Mouse (Mus musculus): ENCODE data around the gene Htr5a.

The Htr5a gene

GRCm38 (mm10) chr5:27841701-27842295 lies at the start of gene Htr5a:
Gene Htr5a, plus strand, starts transcription at chr5:27842149.
- DNase-seq (ENCODE audit: extremely low read depth, low read depth, low spot score): no peak

- DNase-seq (ENCODE audit: extremely low read depth, low read depth, low spot score): no peak
Measured at GRCm38 (mm10) chr5:27792173-27792470, 49.8 kb upstream of the Htr5a start.

GRCm38 (mm10) chr5:27792531-27793205 lies 49.3 kb upstream of the Htr5a start:
- DNase-seq (ENCODE audit: extremely low read depth, low read depth, low spot score): no peak

GRCm38 (mm10) chr5:27793923-27794322 lies 48.0 kb upstream of the Htr5a start:
- DNase-seq (ENCODE audit: extremely low read depth, low read depth, low spot score): no peak

- DNase-seq (ENCODE audit: extremely low read depth, low read depth, low spot score): no peak
Measured at GRCm38 (mm10) chr5:27814282-27814681, 27.7 kb upstream of the Htr5a start.

- DNase-seq (ENCODE audit: extremely low read depth, low read depth, low spot score): no peak
Measured at GRCm38 (mm10) chr5:27818840-27819672, 22.9 kb upstream of the Htr5a start.

GRCm38 (mm10) chr5:27821161-27821560 lies 20.8 kb upstream of the Htr5a start:
- DNase-seq (ENCODE audit: extremely low read depth, low read depth, low spot score): no peak

GRCm38 (mm10) chr5:27827971-27828370 lies 14.0 kb upstream of the Htr5a start:
- DNase-seq (ENCODE audit: extremely low read depth, low read depth, low spot score): no peak

GRCm38 (mm10) chr5:27835096-27835495 lies 6.9 kb upstream of the Htr5a start:
- no peak for DNase-seq (ENCODE audit: extremely low read depth, low read depth, low spot score)

GRCm38 (mm10) chr5:27838061-27838460 lies 3.9 kb upstream of the Htr5a start:
- DNase-seq (ENCODE audit: extremely low read depth, low read depth, low spot score): no peak

GRCm38 (mm10) chr5:27842671-27843320 lies 847 bp downstream of the Htr5a start:
- DNase-seq (ENCODE audit: extremely low read depth, low read depth, low spot score): no peak

- no peak for DNase-seq (ENCODE audit: extremely low read depth, low read depth, low spot score)
Measured at GRCm38 (mm10) chr5:27846979-27847378, 5.0 kb downstream of the Htr5a start.

- DNase-seq (ENCODE audit: extremely low read depth, low read depth, low spot score): no peak
Measured at GRCm38 (mm10) chr5:27854290-27854689, 12.3 kb downstream of the Htr5a start.

- no peak for DNase-seq (ENCODE audit: extremely low read depth, low read depth, low spot score)
Measured at GRCm38 (mm10) chr5:27855726-27856125, 13.8 kb downstream of the Htr5a start.

GRCm38 (mm10) chr5:27873240-27874082 lies 31.5 kb downstream of the Htr5a start:
- no peak for DNase-seq (ENCODE audit: extremely low read depth, low read depth, low spot score)

GRCm38 (mm10) chr5:27874211-27874610 lies 32.3 kb downstream of the Htr5a start:
- DNase-seq (ENCODE audit: extremely low read depth, low read depth, low spot score): no peak

- no peak for DNase-seq (ENCODE audit: extremely low read depth, low read depth, low spot score)
Measured at GRCm38 (mm10) chr5:27875341-27876105, 33.6 kb downstream of the Htr5a start.

GRCm38 (mm10) chr5:27878356-27878755 lies 36.4 kb downstream of the Htr5a start:
- no peak for DNase-seq (ENCODE audit: extremely low read depth, low read depth, low spot score)

GRCm38 (mm10) chr5:27879726-27880125 lies 37.8 kb downstream of the Htr5a start:
- DNase-seq (ENCODE audit: extremely low read depth, low read depth, low spot score): no peak
